Mouse (Mus musculus) WW6 (cell line): ENCODE data around the gene Lbr.

Source experiments
- DNase-seq: peaks from one replicate; pipeline ENCODE4 v3.0.0-alpha.2; 2013; ENCODE audit warnings: low read depth, low spot score

Lbr gene

GRCm38 (mm10) chr1:181776541-181776940 lies 66.3 kb downstream of the Lbr start:
- peak; percentile 11 for DNase-seq

DNA sequence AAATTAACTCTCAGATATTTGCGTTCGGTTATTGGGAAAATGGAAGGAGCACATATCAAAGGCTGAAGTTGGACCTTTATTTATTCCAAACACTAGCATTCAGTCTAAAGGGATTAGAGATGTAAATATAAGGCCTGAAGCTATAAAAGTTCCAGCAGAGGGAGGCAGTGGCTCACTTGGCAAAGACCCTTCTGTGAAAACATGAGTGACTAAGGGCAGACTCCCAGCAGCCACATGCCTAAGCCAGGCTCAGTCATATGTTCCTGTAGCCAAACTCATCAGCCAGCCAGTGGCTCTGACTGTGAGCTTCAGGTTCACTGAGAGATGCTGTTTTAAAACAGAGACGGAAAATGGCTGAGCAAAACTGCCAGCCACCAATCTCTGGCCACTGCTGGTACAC lies 71.0 kb downstream of the Lbr start:
- DNase-seq: no peak

- DNase-seq: peak; percentile 18
Observed at GRCm38 (mm10) chr1:181769392-181769791, 73.5 kb downstream of the Lbr start.
